Mouse (Mus musculus): Measurements from ENCODE around the gene Ap1s3.

The Ap1s3 gene

GRCm38 (mm10) chr1:79671543-79672337 lies at the start of gene Ap1s3:
Ap1s3 (minus strand) TSS chr1:79671972.
- CTCF ChIA-PET = interaction anchor here in 1 of 4 experiments (0.7 to 1.6 kb wide), 2 partner anchors 9 to 11 kb away, joined by 3 read pairs; no protein-coding TSS in a partner anchor
- POLR2A ChIA-PET = interaction anchor here in 2 of 4 experiments (0.6 to 1.9 kb wide), 8 partner anchors 13 to 611 kb away, joined by 3 to 9 read pairs (median 4); no protein-coding TSS in a partner anchor

DNA sequence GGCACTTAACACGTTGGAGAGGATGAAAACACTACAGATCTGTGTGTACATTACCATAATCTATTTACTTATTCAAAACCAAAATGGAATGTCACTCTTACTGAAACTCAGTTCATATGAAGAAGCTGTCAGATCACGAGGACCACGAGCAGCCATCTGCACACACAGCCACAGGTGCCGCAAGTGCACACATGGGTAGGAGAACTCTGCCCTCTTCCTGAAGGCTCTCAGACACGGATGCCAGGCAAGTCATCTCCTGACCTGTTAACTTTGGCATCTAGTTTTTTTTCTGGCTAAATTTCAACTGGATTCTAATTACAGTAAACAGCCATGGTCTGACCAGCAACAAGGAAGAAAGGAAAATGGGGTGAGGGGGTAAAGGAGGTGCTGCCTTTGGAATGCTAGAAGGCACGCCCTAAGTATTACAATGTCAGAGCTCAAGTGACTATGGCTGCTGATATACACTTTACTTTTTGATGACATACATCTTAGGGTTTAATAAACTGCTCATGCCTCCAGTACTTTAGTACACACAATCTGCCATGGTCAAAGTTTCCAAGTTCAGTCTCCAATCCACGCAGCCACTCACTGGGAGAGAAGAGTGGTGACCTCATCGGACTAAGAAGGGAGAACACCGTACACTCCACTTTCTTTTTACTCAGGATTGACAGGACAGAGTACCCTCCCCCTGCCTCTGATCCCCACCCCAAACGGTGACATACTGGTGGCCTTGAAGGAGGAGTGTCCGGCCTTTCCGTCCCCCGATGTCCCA lies 42.6 kb upstream of the Ap1s3 start:
- CTCF ChIA-PET = no interaction called here
- POLR2A ChIA-PET = interaction anchor here in 1 of 4 experiments (0.9 to 1.1 kb wide), 4 partner anchors 11 to 48 kb away, joined by 3 read pairs; no protein-coding TSS in a partner anchor

GRCm38 (mm10) chr1:79713081-79713480 lies 41.3 kb upstream of the Ap1s3 start:
- CTCF ChIA-PET = interaction anchor here in 1 of 4 experiments (0.6 kb wide), 1 partner anchor 987 kb away, joined by 8 read pairs; no protein-coding TSS in a partner anchor
- POLR2A ChIA-PET = interaction anchor here in 1 of 4 experiments (0.9 to 1.5 kb wide), 3 partner anchors 15 to 30 kb away, joined by 3 to 4 read pairs (median 3); no protein-coding TSS in a partner anchor

- CTCF ChIA-PET = no interaction called here
Measured at GRCm38 (mm10) chr1:79711147-79712126, 39.7 kb upstream of the Ap1s3 start.

GRCm38 (mm10) chr1:79710678-79711077 lies 38.9 kb upstream of the Ap1s3 start:
- ChIA-PET CTCF (no interaction called here), POLR2A (interaction anchor here in 2 of 4 experiments (0.5 to 1.5 kb wide), 4 partner anchors 51 to 904 kb away, joined by 3 to 6 read pairs (median 4); no protein-coding TSS in a partner anchor)

More at GRCm38 (mm10) chr1:79711147-79712126, 39.7 kb upstream of the Ap1s3 start:
- POLR2A ChIA-PET = interaction anchor here in 2 of 4 experiments (0.5 to 1.5 kb wide), 3 partner anchors 52 to 904 kb away, joined by 3 to 6 read pairs (median 4); no protein-coding TSS in a partner anchor

DNA sequence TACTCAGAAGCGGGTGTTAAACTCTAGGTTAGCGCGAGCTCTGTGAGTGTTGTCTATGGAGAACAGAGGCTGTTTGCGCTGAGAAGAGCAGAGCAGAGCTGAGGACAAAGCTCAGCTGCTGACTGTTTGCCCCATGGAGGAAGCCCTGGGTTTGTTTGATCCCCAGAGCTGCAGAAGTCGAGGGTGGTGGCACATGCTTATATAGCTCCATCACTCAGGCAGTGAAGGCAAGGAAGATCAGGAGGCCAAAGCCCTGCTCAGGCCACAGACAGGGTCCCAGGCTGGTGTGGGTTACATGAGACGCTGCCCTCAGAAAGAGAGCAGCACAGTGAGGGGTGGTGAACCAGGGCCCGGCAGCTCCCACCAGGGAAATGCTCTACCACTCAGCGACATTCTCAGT lies 38.4 kb upstream of the Ap1s3 start:
- POLR2A ChIA-PET = interaction anchor here in 1 of 4 experiments (1.3 to 1.5 kb wide), 3 partner anchors 11 to 51 kb away, joined by 3 to 5 read pairs (median 3); no protein-coding TSS in a partner anchor
- CTCF ChIA-PET = no interaction called here

- ChIA-PET CTCF (interaction anchor here in 1 of 4 experiments (0.6 kb wide), 1 partner anchor 601 kb away, joined by 3 read pairs; no protein-coding TSS in a partner anchor), POLR2A (no interaction called here)
Measured at GRCm38 (mm10) chr1:79707383-79707782, 35.6 kb upstream of the Ap1s3 start.

DNA sequence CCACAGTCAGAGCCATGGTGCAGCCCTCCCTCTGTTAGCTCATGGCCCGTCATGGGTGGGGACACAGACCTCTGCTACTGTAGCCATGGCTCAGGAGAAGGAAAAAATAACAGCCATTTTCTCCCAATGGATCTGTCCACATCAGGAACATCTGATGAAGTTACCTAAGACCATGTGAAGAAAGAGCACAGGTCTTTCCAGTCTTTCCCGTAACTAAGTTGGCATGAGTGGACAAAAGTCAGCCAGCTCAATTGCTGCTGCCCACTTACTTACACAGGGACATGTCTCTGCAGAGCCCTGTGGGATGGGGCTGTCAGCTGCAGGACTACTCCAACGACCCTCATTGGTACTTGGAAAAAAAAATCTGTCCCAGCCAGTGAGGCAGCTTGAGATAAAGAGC lies 34.9 kb upstream of the Ap1s3 start:
- ChIA-PET CTCF (no interaction called here), POLR2A (no interaction called here)

DNA sequence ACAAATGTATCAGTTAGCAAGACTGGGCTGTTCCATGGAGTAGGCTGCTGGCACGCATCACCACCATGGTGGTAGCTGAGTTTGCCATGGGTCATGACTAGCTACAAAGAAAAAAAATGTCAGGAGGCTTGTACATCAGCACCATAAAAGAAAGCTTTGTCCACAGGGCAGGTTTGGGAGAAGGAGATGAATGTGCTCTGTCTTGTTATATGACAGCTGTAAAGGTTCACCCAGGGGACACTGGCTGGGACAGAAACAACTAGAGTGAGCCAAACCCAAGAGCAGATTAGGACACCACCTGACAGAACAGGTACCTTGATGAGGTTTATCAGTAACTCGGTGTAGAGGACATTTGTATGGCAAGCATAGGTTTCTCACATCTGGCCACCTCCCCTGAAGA lies 32.9 kb upstream of the Ap1s3 start:
- POLR2A ChIA-PET = no interaction called here
- CTCF ChIA-PET = no interaction called here

DNA sequence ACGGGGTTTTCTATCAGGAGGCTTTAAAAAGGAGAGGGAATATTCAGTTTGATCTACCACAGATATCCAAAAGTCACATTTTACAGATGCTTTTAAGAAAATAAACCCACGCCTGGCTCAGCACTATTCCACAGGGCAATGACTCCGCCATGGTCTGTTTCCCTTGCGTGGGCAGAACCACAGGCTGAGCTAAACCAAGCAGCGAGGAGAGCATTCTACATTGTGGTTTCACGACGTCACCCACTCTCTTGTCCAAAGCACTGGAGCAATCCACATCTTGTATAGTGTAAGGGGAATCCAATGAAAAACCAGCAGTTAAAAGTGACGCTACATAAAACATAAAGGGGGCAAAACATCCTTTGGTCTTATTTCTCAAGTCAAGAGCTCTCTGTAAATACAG lies 31.7 kb upstream of the Ap1s3 start:
- ChIA-PET CTCF (no interaction called here), POLR2A (interaction anchor here in 1 of 4 experiments (0.7 to 1.2 kb wide), 2 partner anchors 11 to 52 kb away, joined by 3 read pairs; no protein-coding TSS in a partner anchor)

GRCm38 (mm10) chr1:79698506-79698905 lies 26.7 kb upstream of the Ap1s3 start:
- ChIA-PET POLR2A (interaction anchor here in 1 of 4 experiments (1.3 to 1.5 kb wide), 2 partner anchors 11 to 14 kb away, joined by 4 to 5 read pairs; no protein-coding TSS in a partner anchor), CTCF (interaction anchor here in 2 of 4 experiments (0.6 to 1.7 kb wide), 2 partner anchors 83 to 1021 kb away, joined by 3 to 4 read pairs; no protein-coding TSS in a partner anchor)

GRCm38 (mm10) chr1:79697382-79697781 lies 25.6 kb upstream of the Ap1s3 start:
- POLR2A ChIA-PET = interaction anchor here in 1 of 4 experiments (0.6 to 1.5 kb wide), 4 partner anchors 9 to 21 kb away, joined by 3 to 4 read pairs (median 3); no protein-coding TSS in a partner anchor
- CTCF ChIA-PET = interaction anchor here in 2 of 4 experiments (0.5 to 0.6 kb wide), 2 partner anchors 9 to 14 kb away, joined by 3 to 10 read pairs; no protein-coding TSS in a partner anchor

DNA sequence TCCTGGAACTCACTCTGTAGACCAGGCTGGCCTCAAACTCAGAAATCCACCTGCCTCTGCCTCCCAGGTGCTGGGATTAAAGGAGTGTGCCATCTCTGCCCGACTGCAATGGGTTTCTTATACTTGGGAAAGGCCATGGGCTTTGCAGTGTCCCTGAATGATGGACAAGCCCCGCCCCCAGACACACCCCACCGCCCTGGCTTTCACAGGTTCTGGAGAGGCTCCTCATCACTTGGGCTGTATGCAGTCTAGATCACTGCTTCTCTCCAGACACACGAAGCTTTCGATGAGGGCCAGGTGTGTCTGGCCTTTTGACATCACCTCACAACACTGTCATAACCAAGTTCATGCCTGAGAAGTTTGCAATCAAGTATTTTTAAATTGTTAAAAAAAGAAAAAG lies 25.2 kb upstream of the Ap1s3 start:
- POLR2A ChIA-PET = interaction anchor here in 1 of 4 experiments (0.6 to 1.2 kb wide), 4 partner anchors 9 to 21 kb away, joined by 3 to 4 read pairs (median 3); no protein-coding TSS in a partner anchor
- CTCF ChIA-PET = interaction anchor here in 2 of 4 experiments (0.5 to 0.8 kb wide), 3 partner anchors 9 to 33 kb away, joined by 3 to 10 read pairs (median 3); no protein-coding TSS in a partner anchor

DNA sequence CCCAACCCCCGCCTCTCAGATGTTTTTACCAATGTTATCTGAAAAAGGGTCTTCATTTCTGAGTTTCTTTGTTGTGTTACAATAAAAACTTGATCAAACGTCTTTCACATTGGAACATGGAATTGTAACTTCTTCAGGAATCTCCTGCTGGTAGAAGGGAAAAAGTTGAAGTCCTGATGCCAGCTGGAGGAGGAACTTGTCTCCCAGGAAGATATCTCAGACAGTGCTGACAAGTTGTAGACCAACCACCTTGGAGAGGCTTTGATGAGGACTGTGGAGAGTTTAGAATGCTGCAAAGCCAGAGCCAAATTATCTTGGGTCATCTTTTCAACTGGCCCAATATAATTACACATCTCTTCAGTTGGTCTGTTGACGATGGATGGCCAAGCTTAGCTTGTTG lies 20.7 kb upstream of the Ap1s3 start:
- ChIA-PET POLR2A (interaction anchor here in 1 of 4 experiments (0.8 kb wide), 1 partner anchor 17 kb away, joined by 5 read pairs; no protein-coding TSS in a partner anchor), CTCF (no interaction called here)

DNA sequence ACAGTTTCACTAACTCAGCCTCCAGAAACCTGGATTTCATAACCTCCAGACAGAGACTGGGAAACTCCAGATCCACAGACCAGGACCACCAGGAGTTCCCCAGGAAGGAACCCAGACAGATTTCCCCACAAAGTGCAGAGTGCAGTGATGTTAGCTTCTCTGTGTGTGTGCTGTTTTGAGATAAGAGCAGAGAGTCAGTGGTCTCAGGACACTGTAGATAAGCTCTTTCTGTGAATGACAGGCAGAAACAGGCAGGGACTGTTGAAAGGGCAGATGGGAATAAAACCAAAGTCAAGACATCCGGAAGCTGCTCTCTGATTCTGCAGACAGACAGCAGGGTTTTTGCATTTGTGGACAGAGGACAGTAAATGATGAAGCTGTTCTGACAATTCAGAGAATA lies 15.5 kb upstream of the Ap1s3 start:
- ChIA-PET POLR2A (interaction anchor here in 1 of 4 experiments (1.0 to 1.1 kb wide), 2 partner anchors 9 to 15 kb away, joined by 4 read pairs; partner anchors contain the start of gene Ap1s3), CTCF (interaction anchor here in 1 of 4 experiments (0.6 kb wide), 1 partner anchor 1572 kb away, joined by 8 read pairs; no protein-coding TSS in a partner anchor)

DNA sequence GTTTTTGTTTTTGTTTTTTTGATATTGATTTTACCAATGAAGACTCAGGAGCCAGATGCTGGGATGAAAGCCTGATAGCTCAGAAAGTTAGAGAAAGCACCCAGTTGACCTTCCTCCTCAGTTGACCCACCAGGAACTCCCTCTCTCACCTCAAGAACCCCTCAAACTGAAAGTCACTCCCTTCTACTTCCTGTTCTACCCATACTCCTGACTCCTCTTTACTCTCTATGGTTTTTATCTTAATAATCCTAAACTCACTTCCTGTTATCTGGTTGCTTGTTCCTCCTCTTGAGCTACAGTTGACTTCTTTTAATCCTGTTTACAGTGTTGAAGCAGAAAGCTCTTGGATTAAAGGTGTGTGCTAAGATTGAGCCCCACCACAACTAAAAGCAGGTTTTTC lies 12.3 kb upstream of the Ap1s3 start:
- POLR2A ChIA-PET = no interaction called here
- CTCF ChIA-PET = interaction anchor here in 1 of 4 experiments (1.3 kb wide), 1 partner anchor 959 kb away, joined by 3 read pairs; no protein-coding TSS in a partner anchor

- ChIA-PET CTCF (interaction anchor here (0.6 to 1.3 kb wide), 35 partner anchors 10 to 1661 kb away, joined by 3 to 15 read pairs (median 4); partner anchors contain the start of gene Ap1s3 (in 1 of the 4)), POLR2A (interaction anchor here in 2 of 4 experiments (0.7 kb wide), 2 partner anchors 305 to 556 kb away, joined by 3 to 7 read pairs; no protein-coding TSS in a partner anchor)
Measured at GRCm38 (mm10) chr1:79682936-79683335, 11.2 kb upstream of the Ap1s3 start.
